Mouse (Mus musculus): Measurements from ENCODE around the gene Dpep2nb. TPM values are rescaled to one million over a fixed set of nuclear protein-coding genes. Genes with fewer than 3 reads are reported as not detected.
A peak's percentile ranks its signal among the peaks of the same experiment; 100 is the strongest.

Dpep2nb gene
- polyA plus RNA-seq, 1 experiment from 2014 or later: not detected

GRCm38 (mm10) chr8:105956556-105956955, 49.2 kb downstream of the Dpep2nb start:
- Histone ChIP-seq H3K9me3 (no peaks in the 10 kb centered on the region), H3K9ac (no peak overlapping the region), H3K27ac (no peak overlapping the region), H3K4me3 (no peak overlapping the region), H3K27me3 (no peaks in the 10 kb centered on the region), H3K36me3 (peaks cover 43% of the 10 kb centered on the region), H3K4me2 (no peak overlapping the region), H3K4me1 (peaks cover 4% of the 10 kb centered on the region; the same call in 1 of the 2 replicates)
- ATAC-seq (ENCODE audit: borderline replicate concordance, extremely low read depth, low FRiP score, low TSS enrichment): no peak
- 92% methylated on average over 4 of the region's 4 CpGs for WGBS

GRCm38 (mm10) chr8:105951057-105951659, 54.6 kb downstream of the Dpep2nb start:
- Histone ChIP-seq H3K9ac (no peak overlapping the region), H3K27me3 (no peaks in the 10 kb centered on the region), H3K4me2 (no peak overlapping the region), H3K9me3 (no peaks in the 10 kb centered on the region), H3K4me1 (peaks cover 16% of the 10 kb centered on the region), H3K27ac (peak overlapping the region; percentile 35; the same call in 1 of the 2 replicates), H3K4me3 (no peak overlapping the region), H3K36me3 (peaks cover 73% of the 10 kb centered on the region)
- 31% methylated on average over 7 of the region's 7 CpGs for WGBS
- ATAC-seq (ENCODE audit: borderline replicate concordance, extremely low read depth, low FRiP score, low TSS enrichment): no peak

GRCm38 (mm10) chr8:105949350-105949749, 56.4 kb downstream of the Dpep2nb start:
- Histone ChIP-seq H3K9me3 (no peaks in the 10 kb centered on the region), H3K27ac (no peak overlapping the region), H3K4me2 (no peak overlapping the region), H3K4me3 (no peak overlapping the region), H3K9ac (no peak overlapping the region), H3K36me3 (peaks cover 82% of the 10 kb centered on the region), H3K4me1 (peaks cover 16% of the 10 kb centered on the region), H3K27me3 (no peaks in the 10 kb centered on the region)
- ATAC-seq (ENCODE audit: borderline replicate concordance, extremely low read depth, low FRiP score, low TSS enrichment): no peak
- WGBS: 53% methylated on average over 10 of the region's 10 CpGs

Small RNAs within 50 kb of the gene (microRNA-seq; reads per million reads assigned to microRNA genes)
- not detected for gene Mir7074

Other genes with a start within 250 kb of the Dpep2nb start
- 22.5 and 23.5 TPM in 2 replicates for gene Gfod2, start 247.3 kb downstream of the Dpep2nb start, polyA plus RNA-seq (2015; fragmentation: Nextera tagmentation; extraction: Ambion mirVana)
- gene Ranbp10, start 178.6 kb downstream of the Dpep2nb start, polyA plus RNA-seq (2015; fragmentation: Nextera tagmentation; extraction: Ambion mirVana): 9.9 and 12.0 TPM in 2 replicates
- gene Tsnaxip1, start 178.2 kb downstream of the Dpep2nb start, polyA plus RNA-seq (2015; fragmentation: Nextera tagmentation; extraction: Ambion mirVana): 1.3 and 1.5 TPM in 2 replicates
- gene Cenpt, start 152.7 kb downstream of the Dpep2nb start, polyA plus RNA-seq (2015; fragmentation: Nextera tagmentation; extraction: Ambion mirVana): 45.2 and 45.4 TPM in 2 replicates
- gene Thap11, start 150.8 kb downstream of the Dpep2nb start, polyA plus RNA-seq (2015; fragmentation: Nextera tagmentation; extraction: Ambion mirVana): 67.9 and 68.2 TPM in 2 replicates
- gene Nutf2, start 145.4 kb downstream of the Dpep2nb start, polyA plus RNA-seq (2015; fragmentation: Nextera tagmentation; extraction: Ambion mirVana): 231 and 277 TPM in 2 replicates
- gene Edc4, start 125.1 kb downstream of the Dpep2nb start, polyA plus RNA-seq (2015; fragmentation: Nextera tagmentation; extraction: Ambion mirVana): 46.5 and 50.6 TPM in 2 replicates
- 0.77 and 0.93 TPM in 2 replicates for gene Nrn1l, start 112.4 kb downstream of the Dpep2nb start, polyA plus RNA-seq (2015; fragmentation: Nextera tagmentation; extraction: Ambion mirVana)
- 32.0 and 33.0 TPM in 2 replicates for gene Pskh1, start 105.5 kb downstream of the Dpep2nb start, polyA plus RNA-seq (2015; fragmentation: Nextera tagmentation; extraction: Ambion mirVana)
- 0.86 and 1.0 TPM in 2 replicates for gene Ctrl, start 72.1 kb downstream of the Dpep2nb start, polyA plus RNA-seq (2015; fragmentation: Nextera tagmentation; extraction: Ambion mirVana)
- 43.9 and 51.7 TPM in 2 replicates for gene Psmb10, start 67.5 kb downstream of the Dpep2nb start, polyA plus RNA-seq (2015; fragmentation: Nextera tagmentation; extraction: Ambion mirVana)
- gene Lcat, start 62.6 kb downstream of the Dpep2nb start, polyA plus RNA-seq (2015; fragmentation: Nextera tagmentation; extraction: Ambion mirVana): 1.2 and 1.9 TPM in 2 replicates
- 37.1 and 37.7 TPM in 2 replicates for gene Slc12a4, start 39.9 kb downstream of the Dpep2nb start, polyA plus RNA-seq (2015; fragmentation: Nextera tagmentation; extraction: Ambion mirVana)
- gene Dpep3, start 26.5 kb downstream of the Dpep2nb start, polyA plus RNA-seq (2015; fragmentation: Nextera tagmentation; extraction: Ambion mirVana): not detected in 2 replicates
- gene Dus2, start 14.6 kb downstream of the Dpep2nb start, polyA plus RNA-seq (2015; fragmentation: Nextera tagmentation; extraction: Ambion mirVana): 19.9 and 20.9 TPM in 2 replicates
- gene Ddx28, start 5.9 kb upstream of the Dpep2nb start, polyA plus RNA-seq (2015; fragmentation: Nextera tagmentation; extraction: Ambion mirVana): 16.6 and 17.3 TPM in 2 replicates
- gene Nfatc3, start 52.9 kb upstream of the Dpep2nb start, polyA plus RNA-seq (2015; fragmentation: Nextera tagmentation; extraction: Ambion mirVana): 6.6 and 8.2 TPM in 2 replicates
- gene Esrp2, start 131.0 kb upstream of the Dpep2nb start, polyA plus RNA-seq (2015; fragmentation: Nextera tagmentation; extraction: Ambion mirVana): 43.6 and 44.1 TPM in 2 replicates
- 12.7 and 13.7 TPM in 2 replicates for gene Pla2g15, start 144.4 kb upstream of the Dpep2nb start, polyA plus RNA-seq (2015; fragmentation: Nextera tagmentation; extraction: Ambion mirVana)
- 50.8 and 57.6 TPM in 2 replicates for gene Slc7a6, start 162.9 kb upstream of the Dpep2nb start, polyA plus RNA-seq (2015; fragmentation: Nextera tagmentation; extraction: Ambion mirVana)
- gene Slc7a6os, start 205.0 kb upstream of the Dpep2nb start, polyA plus RNA-seq (2015; fragmentation: Nextera tagmentation; extraction: Ambion mirVana): 33.4 and 36.0 TPM in 2 replicates
- gene Prmt7, start 205.0 kb upstream of the Dpep2nb start, polyA plus RNA-seq (2015; fragmentation: Nextera tagmentation; extraction: Ambion mirVana): 46.3 and 46.5 TPM in 2 replicates

All from lung, embryonic 15.5 days (tissue).